Mouse (Mus musculus) erythroblast, embryonic 14.5 days (primary cell): ENCODE measurements around the gene Spout1. TPM values are rescaled to one million over a fixed set of nuclear protein-coding genes. Genes with fewer than 3 reads are reported as not detected.
A peak's percentile ranks its signal among the peaks of the same experiment; 100 is the strongest.

ENCODE experiments used
- H3K27me3 ChIP-seq: 2 replicates; pipeline ENCODE4 v1.6.1; 2012; ENCODE audit warnings: inconsistent platforms; ENCODE audit not compliant: control insufficient read depth
- H3K36me3 ChIP-seq: 2 replicates; pipeline ENCODE4 v1.6.1; 2012; ENCODE audit warnings: mild to moderate bottlenecking, inconsistent platforms; ENCODE audit not compliant: control insufficient read depth
- H3K4me1 ChIP-seq: 2 replicates; pipeline ENCODE4 v1.6.1; 2012; ENCODE audit warnings: inconsistent platforms; ENCODE audit not compliant: control insufficient read depth
- H3K4me3 ChIP-seq: replicated peaks from 2 replicates; pipeline ENCODE3; 2012; ENCODE audit warnings: moderate library complexity, mild to moderate bottlenecking, inconsistent platforms
- H3K9me3 ChIP-seq: 2 replicates; pipeline ENCODE4 v1.6.1; 2012; ENCODE audit warnings: low read length, inconsistent platforms, mixed read lengths; ENCODE audit not compliant: control insufficient read depth
- GATA1 ChIP-seq: IDR thresholded peaks from 2 replicates; pipeline ENCODE4 v1.6.1; 2012; ENCODE audit warnings: low read length, inconsistent platforms, mixed read lengths
- TAL1 ChIP-seq: IDR thresholded peaks from 3 replicates; pipeline ENCODE4 v1.6.1; 2012; ENCODE audit warnings: low read length, inconsistent platforms, mixed read lengths
- polyA plus RNA-seq: library from polyadenylated mRNA; stranded (reverse); fragments of >175 nt; gene quantifications from 2 replicates; pipeline ENCODE4 v1.2.3, GENCODE M21; 2012

Spout1 gene
- polyA plus RNA-seq, 1 experiment: 2.9 TPM

GRCm38 (mm10) chr2:30205629-30206357, 27.5 kb upstream of the Spout1 start, which contains the start of gene Kyat1:
Gene Kyat1, minus strand, starts transcription at chr2:30205847.
- TF ChIP-seq TAL1: no peak
- TF ChIP-seq GATA1: no peak
- no peaks in the 10 kb centered on the region for H3K36me3 ChIP-seq
- no peaks in the 10 kb centered on the region for H3K9me3 ChIP-seq
- H3K4me1 ChIP-seq: peaks cover 36% of the 10 kb centered on the region
- peak within 1 kb of the TSS; percentile 81 for H3K4me3 ChIP-seq
- no peaks in the 10 kb centered on the region for H3K27me3 ChIP-seq

GRCm38 (mm10) chr2:30205255-30205628, 27.0 kb upstream of the Spout1 start:
- no peaks in the 10 kb centered on the region for H3K36me3 ChIP-seq
- H3K9me3 ChIP-seq: no peaks in the 10 kb centered on the region
- TF ChIP-seq TAL1: no peak
- H3K27me3 ChIP-seq: no peaks in the 10 kb centered on the region
- H3K4me3 ChIP-seq: peak overlapping the region; percentile 81
- H3K4me1 ChIP-seq: peaks cover 36% of the 10 kb centered on the region

- TF ChIP-seq TAL1: no peak
- no peak for TF ChIP-seq GATA1
- Histone ChIP-seq H3K36me3 (no peaks in the 10 kb centered on the region), H3K9me3 (no peaks in the 10 kb centered on the region), H3K4me3 (no peak overlapping the region), H3K27me3 (no peaks in the 10 kb centered on the region), H3K4me1 (peaks cover 40% of the 10 kb centered on the region)
Measured at GRCm38 (mm10) chr2:30203439-30203838, 25.2 kb upstream of the Spout1 start.

GRCm38 (mm10) chr2:30200388-30200925, 22.2 kb upstream of the Spout1 start:
- H3K9me3 ChIP-seq: no peaks in the 10 kb centered on the region
- peaks cover 31% of the 10 kb centered on the region for H3K4me1 ChIP-seq
- no peaks in the 10 kb centered on the region for H3K36me3 ChIP-seq
- H3K4me3 ChIP-seq: no peak overlapping the region
- no peak for TF ChIP-seq TAL1
- no peak for TF ChIP-seq GATA1
- H3K27me3 ChIP-seq: no peaks in the 10 kb centered on the region

- Histone ChIP-seq H3K9me3 (no peaks in the 10 kb centered on the region), H3K36me3 (no peaks in the 10 kb centered on the region), H3K4me1 (peaks cover 27% of the 10 kb centered on the region), H3K4me3 (no peak overlapping the region), H3K27me3 (no peaks in the 10 kb centered on the region)
- TF ChIP-seq GATA1 (no peak), TAL1 (no peak)
Measured at GRCm38 (mm10) chr2:30199984-30200383, 21.7 kb upstream of the Spout1 start.

- Histone ChIP-seq H3K27me3 (no peaks in the 10 kb centered on the region), H3K9me3 (no peaks in the 10 kb centered on the region), H3K36me3 (peaks cover 4% of the 10 kb centered on the region; the same call in 1 of the 2 replicates), H3K4me3 (no peak overlapping the region), H3K4me1 (peaks cover 19% of the 10 kb centered on the region)
- TF ChIP-seq GATA1 (no peak), TAL1 (no peak)
Measured at GRCm38 (mm10) chr2:30198021-30198420, 19.8 kb upstream of the Spout1 start.

- H3K9me3 ChIP-seq: peaks cover 9% of the 10 kb centered on the region
- no peak overlapping the region for H3K4me3 ChIP-seq
- H3K4me1 ChIP-seq: peaks cover 24% of the 10 kb centered on the region
- H3K27me3 ChIP-seq: no peaks in the 10 kb centered on the region
- TF ChIP-seq GATA1 (no peak), TAL1 (no peak)
- peaks cover 24% of the 10 kb centered on the region for H3K36me3 ChIP-seq
Measured at GRCm38 (mm10) chr2:30194656-30195055, 16.4 kb upstream of the Spout1 start.

- Histone ChIP-seq H3K9me3 (peaks cover 9% of the 10 kb centered on the region), H3K36me3 (peaks cover 35% of the 10 kb centered on the region), H3K4me3 (no peak overlapping the region), H3K27me3 (no peaks in the 10 kb centered on the region), H3K4me1 (peaks cover 18% of the 10 kb centered on the region)
- TF ChIP-seq GATA1 (no peak), TAL1 (no peak)
Measured at GRCm38 (mm10) chr2:30191790-30192580, 13.7 kb upstream of the Spout1 start.

- peaks cover 43% of the 10 kb centered on the region for H3K36me3 ChIP-seq
- TF ChIP-seq GATA1: no peak
- no peak for TF ChIP-seq TAL1
- no peaks in the 10 kb centered on the region for H3K27me3 ChIP-seq
- H3K4me1 ChIP-seq: peaks cover 44% of the 10 kb centered on the region
- no peak overlapping the region for H3K4me3 ChIP-seq
- H3K9me3 ChIP-seq: peaks cover 8% of the 10 kb centered on the region; the same call in 1 of the 2 replicates
Measured at GRCm38 (mm10) chr2:30185681-30186080, 7.4 kb upstream of the Spout1 start.
